Mouse (Mus musculus) intestine, postnatal 0 days (tissue): ENCODE results near the gene Cth. TPM values are rescaled to one million over a fixed set of nuclear protein-coding genes. Genes with fewer than 3 reads are reported as not detected.

Experiments used
- ATAC-seq: fragments of 200-750 bp; cut with Nextera tagmentation; 2 replicates; pipeline ENCODE4 v1.8.0; 2017; ENCODE audit warnings: mild to moderate bottlenecking, moderate TSS enrichment, moderate library complexity
- H3K27ac ChIP-seq: fragments of 300-500 bp; sonication (generic); 2 replicates; pipeline ENCODE4 v1.5.1; 2014; ENCODE audit warnings: mild to moderate bottlenecking, low read depth, low read length, moderate library complexity
- H3K27me3 ChIP-seq: fragments of 300-500 bp; sonication (generic); replicated peaks from 2 replicates; pipeline ENCODE4 v1.6.1; 2014; ENCODE audit warnings: low read length, mixed read lengths; ENCODE audit not compliant: control insufficient read depth, insufficient read depth
- H3K36me3 ChIP-seq: fragments of 300-500 bp; sonication (generic); 2 replicates; pipeline ENCODE4 v1.6.1; 2014; ENCODE audit warnings: mild to moderate bottlenecking, moderate library complexity; ENCODE audit not compliant: control insufficient read depth, insufficient read depth
- H3K4me1 ChIP-seq: fragments of 300-500 bp; sonication (generic); replicated peaks from 2 replicates; pipeline ENCODE4 v1.6.1; 2014; ENCODE audit warnings: antibody characterized with exemption, low read length, mixed read lengths; ENCODE audit not compliant: control insufficient read depth, insufficient read depth
- H3K4me2 ChIP-seq: fragments of 300-500 bp; sonication (generic); replicated peaks from 2 replicates; pipeline ENCODE4 v1.6.1; 2014; ENCODE audit warnings: low read depth, mild to moderate bottlenecking, moderate library complexity
- H3K4me3 ChIP-seq: fragments of 300-500 bp; sonication (generic); 2 replicates; pipeline ENCODE4 v1.5.1; 2014; ENCODE audit warnings: low read depth, low read length
- H3K9ac ChIP-seq: fragments of 300-500 bp; sonication (generic); 2 replicates; pipeline ENCODE4 v1.6.1; 2014; ENCODE audit warnings: mild to moderate bottlenecking, low read depth, low read length
- H3K9me3 ChIP-seq: fragments of 300-500 bp; sonication (generic); 2 replicates; pipeline ENCODE4 v1.6.1; 2016; ENCODE audit warnings: mixed run types; ENCODE audit not compliant: control insufficient read depth
- CTCF ChIP-seq: sonication (generic); IDR thresholded peaks from 2 replicates; pipeline ENCODE4 v1.5.1; 2016; ENCODE audit warnings: low read depth, mild to moderate bottlenecking, control low read depth, antibody characterized with exemption, moderate library complexity
- WGBS: fragments of 180-500 bp; shearing (Covaris S2); extraction: QIAGEN DNeasy Blood & Tissue Kit; methylation state at CpG from one replicate; pipeline ENCODE4 v1.1.7; 2014; 5-methylcytosine and 5-hydroxymethylcytosine counted together
- polyA plus RNA-seq: library from polyadenylated mRNA; unstranded; fragments of >200 nt; fragmentation: Nextera tagmentation; extraction: Ambion mirVana; gene quantifications from 2 replicates; pipeline ENCODE4 v1.2.1, GENCODE M21; 2015

Gene Cth
- polyA plus RNA-seq, 1 experiment from 2014 or later: 19.7 TPM

- no peak for ATAC-seq
- no peaks in the 10 kb centered on the region for H3K27me3 ChIP-seq
These were observed 72.1 kb downstream of the Cth start for GRCm38 (mm10) chr3:157852806-157853205.

GRCm38 (mm10) chr3:157848503-157848902, 76.4 kb downstream of the Cth start:
- H3K9ac ChIP-seq: no peak overlapping the region
- H3K9me3 ChIP-seq: no peaks in the 10 kb centered on the region
- H3K27me3 ChIP-seq: no peaks in the 10 kb centered on the region
- 41% methylated on average over 2 of the region's 2 CpGs for WGBS
- no peak for ATAC-seq
- no peaks in the 10 kb centered on the region for H3K4me1 ChIP-seq
- H3K4me2 ChIP-seq: no peak overlapping the region
- no peak overlapping the region for H3K4me3 ChIP-seq
- H3K36me3 ChIP-seq: no peaks in the 10 kb centered on the region
- no peak for TF ChIP-seq CTCF
- H3K27ac ChIP-seq: no peak overlapping the region

More at GRCm38 (mm10) chr3:157852806-157853205, 72.1 kb downstream of the Cth start:
- Histone ChIP-seq H3K4me3 (no peak overlapping the region), H3K4me1 (no peaks in the 10 kb centered on the region), H3K9ac (no peak overlapping the region), H3K4me2 (no peak overlapping the region), H3K36me3 (no peaks in the 10 kb centered on the region), H3K9me3 (no peaks in the 10 kb centered on the region), H3K27ac (no peak overlapping the region)
- no peak for TF ChIP-seq CTCF
- 48% methylated on average over 1 of the region's 1 CpGs for WGBS

- Histone ChIP-seq H3K9me3 (no peaks in the 10 kb centered on the region), H3K4me3 (no peak overlapping the region), H3K4me1 (no peaks in the 10 kb centered on the region), H3K36me3 (no peaks in the 10 kb centered on the region), H3K4me2 (no peak overlapping the region), H3K27me3 (no peaks in the 10 kb centered on the region), H3K27ac (no peak overlapping the region), H3K9ac (no peak overlapping the region)
- TF ChIP-seq CTCF: 0 out of 2 replicates have a peak, but pooled peaks have one; percentile 4
- ATAC-seq: no peak
- WGBS: 50% methylated on average over 7 of the region's 7 CpGs
These were observed 77.3 kb downstream of the Cth start for GRCm38 (mm10) chr3:157847338-157848284.

Other genes starting within 250 kb of the Cth start
- 25.2 and 27.2 TPM in 2 replicates for gene Ankrd13c, start 22.2 kb upstream of the Cth start, polyA plus RNA-seq
- gene Srsf11, start 111.6 kb upstream of the Cth start, polyA plus RNA-seq: 126 and 142 TPM in 2 replicates
- gene Lrrc40, start 111.6 kb upstream of the Cth start, polyA plus RNA-seq: 17.8 and 18.7 TPM in 2 replicates